Mouse (Mus musculus) small intestine, adult 2 months (tissue): Measurements from ENCODE around the gene Ephx4.

ENCODE experiments used
- CTCF ChIP-seq: fragments of 200-500 bp; IDR thresholded peaks from 2 replicates; pipeline ENCODE4 v1.5.1; 2012; ENCODE audit warnings: low read depth, mild to moderate bottlenecking, control low read depth, inconsistent platforms, low read length, moderate library complexity, mixed read lengths; ENCODE audit not compliant: insufficient replicate concordance, insufficient read length; ENCODE audit errors: extremely low read depth
- POLR2A ChIP-seq: fragments of 200-500 bp; IDR thresholded peaks from 2 replicates; pipeline ENCODE4 v1.6.1; 2012; ENCODE audit warnings: low read depth, mild to moderate bottlenecking, control low read depth, inconsistent platforms, low read length, moderate library complexity

- TF ChIP-seq POLR2A (no peak), CTCF (no peak)
Observed at GRCm38 (mm10) chr5:107449620-107450019, 47.1 kb downstream of the Ephx4 start.
